ENCODE assay signal across 8 mouse cellular contexts in the genomic region with DNA sequence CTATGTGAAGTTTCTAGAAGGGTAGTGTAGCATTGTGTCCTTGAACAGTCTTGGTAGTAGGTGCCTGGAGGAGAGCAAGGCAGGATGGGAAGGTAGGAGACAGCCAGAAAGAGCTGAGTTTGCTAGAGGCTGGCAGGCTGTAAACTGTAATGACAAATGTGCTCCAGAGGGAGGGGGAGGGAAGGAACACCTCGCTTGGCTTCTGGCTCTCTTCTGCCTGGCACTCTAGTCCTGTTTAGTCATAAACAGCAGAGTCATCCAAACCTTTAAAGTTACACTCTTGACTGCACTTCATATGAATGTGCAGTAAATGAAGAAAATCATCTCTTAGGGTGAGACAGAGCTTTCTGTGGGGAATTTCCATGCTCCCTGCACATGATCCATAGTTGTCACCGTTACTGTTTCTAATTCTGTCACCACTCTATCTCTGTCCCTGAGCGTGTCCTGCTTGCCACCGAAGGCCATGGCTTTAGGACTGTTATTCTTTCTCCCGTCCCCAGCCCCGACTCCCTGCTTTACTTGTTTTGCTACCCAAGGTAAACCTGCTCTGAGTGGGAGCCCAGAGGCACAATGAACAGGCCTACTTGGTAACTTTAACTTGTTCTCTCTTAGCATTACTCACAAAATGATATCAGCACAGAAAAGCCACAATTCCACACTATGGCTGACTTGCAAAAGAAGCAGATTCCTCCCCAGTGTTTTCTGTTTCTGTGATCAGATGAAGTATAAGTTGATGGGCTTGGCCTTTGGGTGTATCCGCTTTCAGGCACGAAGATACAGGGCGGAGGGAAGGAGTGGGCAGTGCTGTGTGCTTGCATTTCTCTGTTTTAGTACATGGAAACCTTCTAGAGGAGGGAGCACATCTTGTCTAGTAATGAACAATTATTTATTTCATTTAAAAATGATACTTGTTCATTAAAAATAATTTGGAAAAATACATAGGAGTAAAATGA.
DNase-seq lines count a peak whose midpoint lies in the region; ATAC-seq lines count a peak whose summit lies in the region.

No protein-coding gene starts in this region.

- peak overlapping the region; percentile 63; the same call in 1 of the 2 replicates for H3K27ac ChIP-seq in brown adipose tissue, adult 24 weeks (replicated peaks; ENCODE audit: low read depth, low read length)
- H3K27ac ChIP-seq in midbrain, embryonic 13.5 days: no peak overlapping the region

- peak; percentile 40 for DNase-seq in ovary, adult 18-20 months (ENCODE audit: low spot score)
- no peak for DNase-seq in ovary, postnatal 10 days (ENCODE audit: low spot score)
- DNase-seq in gastrocnemius, postnatal 10 days: peak; percentile 16
- DNase-seq in kidney, adult 11 months: peak; percentile 84
- peak; percentile 66 for DNase-seq in lung, postnatal 36 days
- no peak for DNase-seq in retina, postnatal 1 day

- H3K36me3 ChIP-seq in midbrain, embryonic 13.5 days: no peaks in the 10 kb centered on the region

- ATAC-seq in midbrain, embryonic 13.5 days: no peak

- no peaks in the 10 kb centered on the region for H3K27me3 ChIP-seq in midbrain, embryonic 13.5 days

- H3K9me3 ChIP-seq in midbrain, embryonic 13.5 days: no peaks in the 10 kb centered on the region

- H3K4me1 ChIP-seq in brown adipose tissue, adult 24 weeks (ENCODE audit: control insufficient read depth, insufficient read depth, insufficient read length, low read length): peaks cover 2% of the 10 kb centered on the region; the same call in 1 of the 2 replicates
- H3K4me1 ChIP-seq in midbrain, embryonic 13.5 days (replicated peaks): 0 out of 2 replicates have a peak, but pooled peaks cover 8% of the 10 kb centered on the region

- 73% methylated on average over 9 of the region's 9 CpGs for WGBS in midbrain, embryonic 13.5 days

- H3K4me2 ChIP-seq in midbrain, embryonic 13.5 days (replicated peaks): no peak overlapping the region

- H3K9ac ChIP-seq in midbrain, embryonic 13.5 days (replicated peaks): no peak overlapping the region

- H3K4me3 ChIP-seq in brown adipose tissue, adult 24 weeks (ENCODE audit: insufficient read depth, low read depth, low read length): no peak overlapping the region
- no peak overlapping the region for H3K4me3 ChIP-seq in midbrain, embryonic 13.5 days (replicated peaks)

Comparison
In these comparisons a context has a peak if more than half of its experiments do, and no peak if none do; other contexts are left out.
1. DNase-seq: peak in ovary, adult 18-20 months (single experiment), gastrocnemius, postnatal 10 days (single experiment), kidney, adult 11 months (single experiment) and lung, postnatal 36 days (single experiment); none in ovary, postnatal 10 days (single experiment) and retina, postnatal 1 day (single experiment).